Mouse (Mus musculus) embryonic fibroblast, embryonic 13.5 days (primary cell): ENCODE measurements at regions not wholly inside any gene's neighbourhood (a gene's known extent, or its start where the extent isn't known, plus 50 kb on each side); places are given as distances from the start of the nearest gene placed in this dataset.
A peak's percentile ranks its signal among the peaks of the same experiment; 100 is the strongest.

ENCODE experiments used
- H3K27ac ChIP-seq: 2 replicates; pipeline ENCODE4 v1.5.1; 2012; ENCODE audit warnings: low read length, control low read depth, inconsistent platforms; ENCODE audit not compliant: insufficient read depth
- H3K4me1 ChIP-seq: 2 replicates; pipeline ENCODE4 v1.6.1; 2011; ENCODE audit warnings: low read length; ENCODE audit not compliant: control insufficient read depth, insufficient read depth
- H3K4me3 ChIP-seq: 2 replicates; pipeline ENCODE4 v1.5.1; 2011; ENCODE audit warnings: mild to moderate bottlenecking, control low read depth, low read length; ENCODE audit not compliant: insufficient read depth
- CTCF ChIP-seq: IDR thresholded peaks from 2 replicates; pipeline ENCODE4 v1.5.1; 2011; ENCODE audit warnings: mild to moderate bottlenecking, control low read depth, low read length, moderate library complexity, borderline replicate concordance; ENCODE audit not compliant: insufficient read depth
- POLR2A ChIP-seq: IDR thresholded peaks from 2 replicates; pipeline ENCODE4 v1.6.1; 2011; ENCODE audit warnings: low read depth, mild to moderate bottlenecking, control low read depth, low read length, moderate library complexity

- peak overlapping the region; percentile 48 for H3K27ac ChIP-seq
- no peak overlapping the region for H3K4me3 ChIP-seq
- H3K4me1 ChIP-seq, result peaks cover 50% of the 10 kb centered on the region
- TF ChIP-seq POLR2A, result no peak
- TF ChIP-seq CTCF, result no peak
These were observed 202.0 kb upstream of the Spdye4c start for GRCm38 (mm10) chr2:128388883-128389470.

GRCm38 (mm10) chr2:128392344-128392743 is 198.7 kb upstream of the Spdye4c start:
- TF ChIP-seq CTCF (no peak), POLR2A (no peak)
- peak overlapping the region; percentile 54; the same call in 1 of the 2 replicates for H3K27ac ChIP-seq
- H3K4me3 ChIP-seq, result no peak overlapping the region
- peaks cover 46% of the 10 kb centered on the region for H3K4me1 ChIP-seq

- H3K4me1 ChIP-seq, result peaks cover 38% of the 10 kb centered on the region
- H3K27ac ChIP-seq, result peak overlapping the region; percentile 74
- no peak for TF ChIP-seq CTCF
- no peak for TF ChIP-seq POLR2A
- H3K4me3 ChIP-seq, result no peak overlapping the region
These were observed 197.6 kb upstream of the Spdye4c start for GRCm38 (mm10) chr2:128393401-128393800.

- Histone ChIP-seq H3K27ac (peak overlapping the region; percentile 74), H3K4me3 (no peak overlapping the region), H3K4me1 (peaks cover 36% of the 10 kb centered on the region)
- TF ChIP-seq POLR2A, result no peak
- no peak for TF ChIP-seq CTCF
These were observed 197.1 kb upstream of the Spdye4c start for GRCm38 (mm10) chr2:128393921-128394320.

- TF ChIP-seq POLR2A (no peak), CTCF (no peak)
- Histone ChIP-seq H3K27ac (no peak overlapping the region), H3K4me3 (no peak overlapping the region), H3K4me1 (peaks cover 29% of the 10 kb centered on the region)
These were observed 195.6 kb upstream of the Spdye4c start for GRCm38 (mm10) chr2:128395308-128396007.

GRCm38 (mm10) chr2:128396008-128396346 is 195.0 kb upstream of the Spdye4c start:
- Histone ChIP-seq H3K4me1 (peaks cover 25% of the 10 kb centered on the region), H3K27ac (no peak overlapping the region), H3K4me3 (no peak overlapping the region)
- no peak for TF ChIP-seq POLR2A
- TF ChIP-seq CTCF, result peak; percentile 93

- TF ChIP-seq CTCF (no peak), POLR2A (no peak)
These were observed 189.7 kb upstream of the Spdye4c start for GRCm38 (mm10) chr2:128401359-128401758.

GRCm38 (mm10) chr2:128403143-128403935 is 187.7 kb upstream of the Spdye4c start:
- H3K4me1 ChIP-seq, result peaks cover 32% of the 10 kb centered on the region
- no peak for TF ChIP-seq CTCF
- TF ChIP-seq POLR2A, result no peak
- no peak overlapping the region for H3K4me3 ChIP-seq
- peak overlapping the region; percentile 31; the same call in 1 of the 2 replicates for H3K27ac ChIP-seq

More at GRCm38 (mm10) chr2:128401359-128401758, 189.7 kb upstream of the Spdye4c start:
- Histone ChIP-seq H3K4me1 (peaks cover 27% of the 10 kb centered on the region), H3K27ac (no peak overlapping the region), H3K4me3 (no peak overlapping the region)

GRCm38 (mm10) chr2:128404405-128404804 is 186.6 kb upstream of the Spdye4c start:
- Histone ChIP-seq H3K4me1 (peaks cover 38% of the 10 kb centered on the region), H3K27ac (peak overlapping the region; percentile 31; the same call in 1 of the 2 replicates), H3K4me3 (no peak overlapping the region)
- TF ChIP-seq POLR2A (no peak), CTCF (no peak)
